Mouse (Mus musculus): Measurements from ENCODE around the gene Zfp663.

DNA sequence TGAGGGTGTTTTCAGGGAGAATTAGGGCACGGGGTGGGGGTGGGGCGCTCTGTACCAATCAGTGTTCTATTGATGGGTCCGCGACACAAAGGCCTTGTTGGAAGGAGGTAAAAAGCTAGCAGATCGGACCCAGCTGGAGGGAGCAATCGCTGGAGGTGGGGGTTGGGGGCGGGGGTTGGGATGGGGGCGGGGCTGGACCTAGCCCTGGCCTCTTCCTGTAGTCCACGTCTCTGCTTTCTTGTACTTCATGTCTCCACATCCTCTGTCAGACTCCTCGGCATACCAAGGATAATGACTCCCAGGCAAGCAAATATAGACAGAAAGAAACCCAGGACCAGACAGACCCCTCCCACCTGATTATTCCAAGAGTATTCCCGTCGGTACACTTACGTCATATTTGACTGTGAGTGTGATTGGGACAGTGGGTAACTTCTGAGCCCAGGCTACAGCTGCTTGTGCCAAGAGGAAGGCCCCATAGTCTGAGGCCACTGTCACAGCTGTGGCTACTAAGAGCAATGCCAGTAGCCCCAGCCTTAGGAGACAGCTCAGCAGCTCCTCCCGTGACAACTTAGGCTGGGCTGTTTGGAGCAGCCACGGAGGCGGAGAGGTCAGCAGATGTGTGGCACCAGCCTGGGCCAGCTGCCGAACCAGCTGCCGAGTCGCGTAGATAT is 28.4 kb upstream of the Zfp663 start:
- no peak for TF ChIP-seq POLR2A (IDR thresholded peaks at IDR 0.05; ENCODE audit: extremely low read depth, insufficient read depth, low read length)
- no peak for TF ChIP-seq CTCF (IDR thresholded peaks at IDR 0.05; ENCODE audit: extremely low read depth, insufficient read depth, low read length)
